Mouse (Mus musculus) cerebellum, postnatal 14 days (tissue): ENCODE measurements around the gene Fam186b.
"Not testable (repeated sequence)": the region's sequence is repeated elsewhere in the genome, so short reads cannot be mapped to it uniquely, and the experiment has no call there.

Experiments used
- DNase-seq, 2 experiments: peaks; one replicate each; pipeline ENCODE4 v3.0.0; 2021; ENCODE audit warnings: mixed read lengths in 2 of 2

The Fam186b gene

GRCm38 (mm10) chr15:99259167-99259729 is 36.4 kb downstream of the Fam186b start:
- no peak for DNase-seq

GRCm38 (mm10) chr15:99255241-99255749 is 40.4 kb downstream of the Fam186b start:
- DNase-seq = no peak

GRCm38 (mm10) chr15:99254477-99255005 is 41.1 kb downstream of the Fam186b start:
- no peak for DNase-seq

DNA sequence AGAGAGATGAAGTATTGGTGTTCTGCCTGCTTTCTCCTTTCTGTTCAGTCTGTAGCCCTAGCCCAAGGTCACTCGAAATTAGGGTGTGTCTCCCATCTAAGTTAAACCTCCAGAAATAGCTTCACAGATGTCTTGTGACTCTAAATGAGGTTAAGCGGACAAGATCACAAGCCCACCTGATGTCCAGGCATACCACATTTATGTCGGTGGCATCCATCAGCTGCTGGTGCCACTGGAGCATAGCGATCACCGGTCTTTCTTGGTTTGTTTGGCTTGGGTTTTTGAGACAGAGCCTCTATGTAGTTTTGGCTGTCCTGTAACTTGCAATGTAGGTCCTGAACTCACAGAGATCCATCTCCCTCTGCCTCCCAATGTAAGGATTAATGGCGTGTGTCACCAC is 41.9 kb downstream of the Fam186b start:
- no peak for DNase-seq

DNA sequence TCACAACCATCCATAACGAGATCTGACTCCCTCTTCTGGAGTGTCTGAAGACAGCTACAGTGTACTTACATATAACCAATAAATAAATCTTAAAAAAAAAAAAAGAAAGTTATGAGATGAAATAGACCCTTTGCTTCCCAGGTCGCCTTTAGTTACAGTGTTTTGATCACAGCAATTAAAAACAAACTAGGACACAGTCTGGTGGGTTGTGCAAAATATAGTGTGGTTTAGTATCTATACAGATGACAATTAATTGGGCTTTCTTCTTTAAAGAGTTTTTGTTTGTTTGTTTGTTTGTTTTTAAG is 42.6 kb downstream of the Fam186b start:
- not testable (repeated sequence) for DNase-seq

DNA sequence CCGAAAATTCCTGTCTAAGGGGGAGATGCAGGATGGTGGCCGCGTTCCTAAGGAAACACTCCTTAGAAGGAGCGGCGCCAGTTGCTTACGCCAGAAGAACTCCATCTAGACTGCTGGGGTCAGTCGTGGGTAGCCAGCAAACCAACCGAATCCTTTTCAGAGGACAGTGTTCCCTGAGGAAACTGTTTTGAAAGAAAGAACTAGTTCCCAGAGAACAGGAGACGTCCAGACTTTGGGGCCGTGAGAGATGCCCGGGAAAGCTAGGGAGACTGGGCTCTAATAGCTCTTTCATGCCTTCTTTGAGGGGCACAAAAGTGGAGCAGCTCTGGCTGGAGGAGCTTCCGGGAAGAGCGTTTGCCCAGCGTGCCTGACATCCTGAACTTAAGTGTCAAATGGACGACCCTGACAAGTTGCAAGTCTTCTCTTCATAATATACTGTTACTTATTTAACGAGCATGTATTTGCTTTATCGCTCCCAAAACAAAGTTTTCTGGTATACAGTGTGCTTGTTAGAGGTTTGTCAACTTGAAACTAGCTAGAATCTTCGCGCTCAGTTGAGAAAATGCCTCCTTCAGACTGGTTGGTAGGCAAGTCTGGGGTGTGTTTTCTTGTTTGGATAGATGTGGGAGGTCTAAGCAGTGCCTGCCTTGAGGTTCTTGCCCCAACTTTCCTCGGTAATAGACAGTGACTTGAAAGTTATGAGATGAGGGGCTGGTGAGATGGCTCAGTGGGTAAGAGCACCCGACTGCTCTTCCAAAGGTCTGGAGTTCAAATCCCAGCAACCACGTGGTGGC is 43.1 kb downstream of the Fam186b start:
- DNase-seq = peak in 1 of 2 experiments; percentile 76

DNA sequence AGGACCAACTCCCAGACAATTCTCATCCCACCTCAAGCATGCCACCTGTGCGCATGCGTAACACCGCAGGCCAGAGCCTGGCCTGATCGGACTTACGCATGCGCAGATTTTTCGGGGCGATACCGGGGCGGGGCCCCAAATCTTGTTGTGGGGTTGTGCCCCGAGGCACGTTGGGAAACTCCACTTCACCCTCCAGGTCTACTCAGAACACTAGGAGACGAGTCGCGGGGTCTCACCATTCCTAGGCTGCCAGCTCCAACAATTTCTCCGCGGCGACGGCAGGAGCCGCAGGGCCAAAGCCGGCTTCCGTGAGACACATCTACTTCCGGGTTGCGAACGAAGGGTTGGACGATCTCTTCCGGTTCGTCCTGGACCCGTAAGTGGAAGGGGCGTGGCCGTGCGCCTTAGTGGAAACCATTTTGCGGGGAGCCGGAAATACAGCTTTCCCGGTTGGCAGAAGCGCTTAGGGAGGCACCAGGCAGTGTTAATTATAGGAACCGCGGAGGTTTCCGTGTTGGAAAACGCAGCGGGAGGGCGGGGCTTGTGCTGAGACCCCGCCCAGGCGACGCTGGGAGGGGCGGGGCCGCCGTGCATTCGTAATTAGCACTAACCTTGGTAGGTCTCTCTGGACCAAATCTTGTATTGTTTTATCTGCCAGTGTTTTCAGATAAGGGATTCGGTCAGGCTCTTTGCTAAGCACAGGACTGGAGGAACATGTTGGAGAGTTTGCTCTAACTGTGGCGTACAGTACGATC is 43.9 kb downstream of the Fam186b start, which contains the start of gene Mcrs1:
Mcrs1 (minus strand) TSS at position 336 of the 755 bp plus-strand sequence.
- peak; percentile 99 for DNase-seq

DNA sequence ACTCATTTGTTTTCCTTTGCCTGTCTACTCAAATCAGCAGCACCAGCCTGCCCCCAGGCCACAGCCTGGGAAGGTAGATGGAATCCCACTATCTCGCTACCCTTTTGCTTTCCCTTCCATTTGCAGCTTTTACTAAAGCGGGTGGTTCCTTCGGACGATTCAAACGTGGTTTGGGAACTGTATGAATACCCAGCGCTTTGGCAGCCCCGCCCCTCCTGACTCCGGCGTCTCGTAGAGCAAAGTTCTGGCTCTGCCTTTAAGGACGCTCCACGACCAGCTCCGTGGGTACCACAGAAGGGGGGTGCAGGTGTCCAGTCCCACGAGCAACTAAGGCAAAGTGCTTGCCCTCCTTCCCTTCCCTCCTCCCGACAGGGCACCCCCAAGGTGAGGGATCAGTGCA is 44.6 kb downstream of the Fam186b start:
- DNase-seq = not testable (repeated sequence)

DNA sequence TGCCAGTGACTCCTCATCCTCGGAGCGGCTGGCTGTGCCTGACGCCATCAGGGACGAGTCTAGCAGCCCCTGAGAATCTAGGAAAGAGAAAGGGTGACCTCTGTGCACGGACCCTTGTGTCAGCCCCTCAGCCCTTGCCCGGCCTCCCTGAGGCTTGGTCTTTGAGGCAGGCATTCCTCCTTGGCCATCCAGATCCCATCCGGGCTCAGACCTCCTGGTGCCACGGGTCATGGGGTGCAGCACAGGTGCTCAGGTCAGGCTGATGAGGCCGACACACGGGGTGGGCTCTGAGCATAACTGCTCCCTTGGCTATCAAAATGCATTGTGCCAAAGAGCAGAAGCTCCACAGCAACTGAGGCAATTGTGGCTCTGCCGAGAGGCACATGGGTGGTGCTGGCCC is 45.8 kb downstream of the Fam186b start:
- DNase-seq = no peak

GRCm38 (mm10) chr15:99248972-99249371 is 46.7 kb downstream of the Fam186b start:
- no peak for DNase-seq

DNA sequence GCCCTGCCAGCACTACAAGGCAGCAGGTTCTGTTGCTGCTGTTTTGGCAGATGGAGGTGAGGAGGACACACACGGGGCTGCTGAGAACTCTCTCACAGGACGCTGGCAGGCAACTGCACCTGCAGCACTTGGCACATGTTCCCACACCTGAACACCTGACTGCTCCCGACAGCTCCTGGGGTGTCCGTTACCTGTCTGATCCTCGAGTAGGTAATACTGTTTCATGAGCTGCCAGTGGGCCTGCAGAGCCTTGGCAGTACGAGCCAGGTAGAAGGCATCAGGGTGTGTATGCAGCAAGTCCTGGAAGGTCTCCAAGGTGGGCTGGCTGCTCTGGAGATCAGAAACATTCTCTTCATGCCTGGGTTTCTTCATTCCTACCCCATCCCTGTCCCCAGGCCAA is 49.0 kb downstream of the Fam186b start:
- DNase-seq = peak; percentile 71 to 80

GRCm38 (mm10) chr15:99242045-99242444 is 53.6 kb downstream of the Fam186b start:
- no peak for DNase-seq

DNA sequence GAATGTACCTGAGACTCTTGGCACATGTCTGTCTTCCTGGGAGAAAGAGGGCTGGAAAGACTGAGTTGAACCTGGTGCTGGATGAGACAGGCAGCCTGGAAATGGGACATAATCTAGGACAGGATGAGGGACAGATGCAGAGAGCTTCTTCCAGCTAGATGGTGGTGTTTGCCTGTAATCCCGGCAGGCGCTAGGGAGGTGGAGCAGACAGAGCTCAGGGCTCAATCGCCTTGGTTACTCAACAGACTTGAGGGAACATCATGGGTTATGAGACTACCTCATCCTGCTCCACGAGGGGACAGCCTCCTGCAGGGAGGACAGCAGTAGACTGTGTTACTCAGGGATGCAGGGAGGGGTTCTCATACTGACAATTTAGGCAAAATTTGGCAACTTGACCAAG is 54.4 kb downstream of the Fam186b start:
- no peak for DNase-seq

DNA sequence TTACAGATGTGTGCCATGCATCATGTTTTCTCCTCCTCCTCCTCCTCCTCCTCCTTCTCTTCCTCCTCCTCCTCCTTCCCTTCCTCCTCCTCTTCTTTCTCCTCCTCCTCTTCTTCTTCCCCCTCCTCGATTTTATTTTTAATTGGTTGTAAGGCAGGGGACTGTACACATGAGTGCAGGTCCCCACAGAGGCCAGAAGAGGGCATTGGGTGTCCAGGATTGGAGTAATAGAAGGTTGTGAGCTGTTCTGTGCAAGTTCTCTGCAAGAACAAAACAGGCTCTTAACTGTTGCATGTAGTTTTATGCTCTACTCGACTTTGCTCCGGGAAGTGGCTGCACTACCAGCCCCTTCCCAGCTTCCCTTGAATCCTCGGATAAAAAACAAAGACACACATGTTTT is 55.6 kb downstream of the Fam186b start:
- no peak for DNase-seq

DNA sequence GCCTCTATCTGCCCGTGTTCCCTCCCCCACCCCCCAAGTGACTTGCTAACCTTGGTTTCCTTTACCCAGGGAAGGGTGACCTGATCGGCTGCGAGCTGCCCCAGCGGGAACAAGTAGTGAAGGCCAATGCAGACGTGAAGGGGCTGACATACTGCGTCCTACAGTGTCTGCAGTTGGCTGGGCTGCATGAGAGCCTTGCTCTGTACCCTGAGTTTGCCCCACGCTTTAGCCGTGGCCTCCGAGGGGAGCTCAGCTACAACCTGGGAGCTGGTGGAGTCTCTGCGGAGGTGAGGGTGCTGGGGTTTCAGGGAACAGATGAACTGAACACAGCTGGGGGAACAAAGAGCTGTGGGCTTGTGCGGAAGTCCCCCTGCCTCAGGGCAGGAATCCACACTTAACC is 57.7 kb downstream of the Fam186b start:
- no peak for DNase-seq

GRCm38 (mm10) chr15:99234326-99235010 is 61.2 kb downstream of the Fam186b start:
- DNase-seq = no peak

- no peak for DNase-seq
Measured at GRCm38 (mm10) chr15:99233719-99234118, 62.0 kb downstream of the Fam186b start.

DNA sequence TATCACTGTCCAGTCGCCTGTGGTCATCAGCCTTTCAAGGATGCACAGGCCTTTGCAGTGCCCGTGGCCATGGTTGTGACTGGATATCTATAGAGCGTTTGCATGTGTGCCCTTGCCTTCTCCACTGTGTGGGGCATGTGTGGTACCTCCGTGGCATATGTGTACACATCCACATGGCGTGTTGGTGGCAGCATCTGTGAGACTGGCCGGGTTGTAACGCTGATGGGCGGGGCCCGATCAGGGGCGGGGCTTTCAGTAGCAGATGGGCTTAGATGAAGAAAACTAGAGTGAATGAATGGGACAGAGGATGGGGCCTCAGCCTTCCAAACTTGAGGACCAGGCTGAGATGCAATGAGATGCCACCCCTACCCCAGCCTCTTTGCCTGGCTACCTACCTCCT is 63.7 kb downstream of the Fam186b start:
- no peak for DNase-seq

DNA sequence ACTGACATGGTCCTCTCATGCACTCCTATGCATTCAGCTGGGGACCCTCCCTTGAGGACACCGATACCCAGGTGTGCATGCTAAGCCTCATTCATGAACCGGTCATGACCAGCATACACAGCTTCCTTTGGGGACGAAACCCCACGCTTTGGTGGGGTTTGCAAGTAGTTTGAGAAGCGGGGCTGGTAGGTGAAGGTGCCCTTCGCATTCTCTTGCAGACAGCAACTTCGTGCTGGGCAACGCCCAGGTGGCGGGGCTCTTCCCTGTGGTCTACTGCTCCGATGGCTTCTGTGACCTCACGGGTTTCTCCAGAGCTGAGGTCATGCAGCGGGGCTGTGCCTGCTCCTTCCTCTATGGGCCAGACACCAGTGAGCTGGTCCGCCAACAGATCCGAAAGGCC is 69.6 kb downstream of the Fam186b start:
- no peak for DNase-seq

DNA sequence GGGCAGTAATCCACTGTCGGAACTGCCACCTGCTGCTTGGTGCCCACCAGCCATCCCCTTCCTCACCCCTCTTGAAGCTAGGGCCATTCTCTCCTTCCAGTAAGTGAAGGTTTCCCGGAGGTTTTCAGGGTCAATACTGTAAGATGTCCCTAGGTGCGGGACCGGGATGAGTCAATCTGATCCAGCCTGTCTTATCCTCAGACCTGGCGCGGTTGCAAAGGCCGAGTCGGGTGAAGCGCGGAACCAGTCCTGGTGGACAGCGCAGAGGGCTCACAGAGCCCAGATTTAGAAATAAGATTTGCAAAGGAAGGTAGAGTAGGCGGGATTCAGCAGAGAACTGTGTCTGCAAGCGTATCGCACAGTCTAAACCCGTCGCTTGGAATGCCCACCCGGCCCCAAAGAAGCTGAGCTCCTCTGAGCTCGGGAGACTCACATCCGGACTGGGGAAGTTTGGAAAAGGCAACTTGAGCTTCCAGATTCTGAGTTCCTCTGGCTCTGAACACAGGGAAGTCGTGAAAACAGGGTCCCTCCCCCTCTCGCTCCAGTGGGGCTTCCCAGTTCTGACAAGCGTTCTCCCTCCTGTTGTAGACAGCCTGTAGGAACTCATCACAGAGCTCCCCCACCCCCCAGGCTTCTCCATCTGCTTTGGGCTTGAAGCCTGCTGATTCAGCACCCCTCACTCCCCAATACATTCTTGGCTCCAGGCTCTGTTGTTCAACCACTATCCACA is 70.4 kb downstream of the Fam186b start:
- peak; percentile 36 to 51 for DNase-seq

- peak; percentile 59 to 65 for DNase-seq
Measured at GRCm38 (mm10) chr15:99224208-99224911, 71.3 kb downstream of the Fam186b start, which contains the start of gene Kcnh3. TSS of gene Kcnh3 (plus strand) at chr15:99224861.
